Mouse (Mus musculus): ENCODE results near the gene Rhbdd2. TPM values are rescaled to one million over a fixed set of nuclear protein-coding genes. Genes with fewer than 3 reads are reported as not detected.

The Rhbdd2 gene
- polyA plus RNA-seq, 1 experiment from 2014 or later = 111 TPM

DNA sequence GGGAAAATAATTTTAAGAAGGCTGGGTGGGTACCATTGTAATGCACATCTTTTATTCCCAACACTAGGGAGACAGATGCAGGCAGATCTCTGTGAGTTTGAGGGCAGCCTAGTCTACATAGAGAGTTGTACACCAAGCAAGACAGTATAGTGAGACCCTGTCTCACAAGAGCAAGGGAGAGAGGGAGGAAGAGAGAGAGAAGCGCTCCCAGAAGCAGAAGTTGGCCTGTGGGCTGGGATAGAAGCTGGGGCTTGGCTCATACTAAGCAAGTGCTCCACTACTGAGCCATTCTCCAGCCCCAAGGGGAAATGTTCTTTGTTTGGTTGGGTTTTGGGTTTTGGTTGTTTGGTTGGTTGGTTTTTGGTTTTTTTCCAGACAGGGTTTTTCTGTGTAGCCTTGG lies 8.6 kb downstream of the Rhbdd2 start:
- ATAC-seq (ENCODE audit: low read depth) = no peak
- Histone ChIP-seq H3K27ac (ENCODE audit: low read depth, low read length) (no peak overlapping the region), H3K4me2 (ENCODE audit: low read depth, low read length) (no peak overlapping the region), H3K9ac (replicated peaks; ENCODE audit: low read depth, low read length) (no peak overlapping the region), H3K4me1 (ENCODE audit: control insufficient read depth, insufficient read depth, low read length) (no peaks in the 10 kb centered on the region), H3K4me3 (ENCODE audit: low read depth, low read length) (no peak overlapping the region), H3K36me3 (ENCODE audit: control insufficient read depth, insufficient read depth, low read length) (peaks cover 34% of the 10 kb centered on the region), H3K9me3 (ENCODE audit: control insufficient read depth, low read length) (no peaks in the 10 kb centered on the region), H3K27me3 (ENCODE audit: control insufficient read depth, insufficient read depth, low read length) (no peaks in the 10 kb centered on the region)
- WGBS = 92% methylated on average over 1 of the region's 1 CpGs

DNA sequence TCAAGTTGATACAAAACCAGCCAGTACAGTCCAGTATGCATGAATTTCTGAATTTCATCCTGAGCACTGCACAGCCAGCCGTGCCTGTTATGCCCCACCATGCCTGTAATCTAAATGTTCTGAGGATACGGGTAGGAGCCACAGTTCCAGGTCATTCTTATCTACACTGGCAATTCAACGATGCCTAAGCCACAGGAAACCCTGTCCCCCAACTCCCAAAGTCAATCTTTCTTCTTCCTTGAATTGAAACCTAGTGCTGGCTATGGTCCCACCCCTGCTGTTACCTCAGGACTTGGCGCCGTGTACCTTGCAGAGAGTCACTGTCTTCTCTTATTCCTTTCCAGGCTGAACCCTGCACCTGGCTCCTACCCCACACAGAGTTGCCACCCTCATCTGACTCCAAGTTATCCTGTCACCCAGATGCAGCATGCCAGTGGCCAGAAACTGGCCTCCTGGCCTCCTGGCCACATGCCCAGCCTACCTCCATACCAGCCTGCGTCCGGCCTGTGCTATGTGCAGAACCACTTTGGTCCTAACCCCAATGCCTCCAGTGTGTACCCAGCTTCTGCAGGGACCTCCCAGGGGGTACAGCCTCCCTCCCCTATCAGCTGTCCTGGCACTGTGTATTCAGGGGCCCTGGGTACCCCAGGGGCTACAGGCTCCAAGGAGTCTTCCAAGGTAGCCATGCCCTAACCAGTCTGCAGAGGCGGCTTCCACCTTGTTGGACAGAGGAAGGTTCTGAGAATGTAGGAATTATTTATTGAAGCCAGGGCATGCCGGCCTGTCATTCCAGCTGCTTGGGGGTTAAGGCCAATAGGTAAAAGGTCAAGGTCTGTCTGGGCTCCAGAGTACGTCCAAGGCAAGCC lies 10.5 kb downstream of the Rhbdd2 start:
- Histone ChIP-seq H3K4me2 (ENCODE audit: low read depth, low read length) (no peak overlapping the region), H3K4me3 (ENCODE audit: low read depth, low read length) (no peak overlapping the region), H3K36me3 (ENCODE audit: control insufficient read depth, insufficient read depth, low read length) (peaks cover 19% of the 10 kb centered on the region), H3K9ac (replicated peaks; ENCODE audit: low read depth, low read length) (no peak overlapping the region), H3K4me1 (ENCODE audit: control insufficient read depth, insufficient read depth, low read length) (no peaks in the 10 kb centered on the region), H3K27me3 (ENCODE audit: control insufficient read depth, insufficient read depth, low read length) (no peaks in the 10 kb centered on the region), H3K27ac (ENCODE audit: low read depth, low read length) (no peak overlapping the region), H3K9me3 (ENCODE audit: control insufficient read depth, low read length) (no peaks in the 10 kb centered on the region)
- WGBS = 82% methylated on average over 10 of the region's 10 CpGs
- ATAC-seq (ENCODE audit: low read depth) = no peak

DNA sequence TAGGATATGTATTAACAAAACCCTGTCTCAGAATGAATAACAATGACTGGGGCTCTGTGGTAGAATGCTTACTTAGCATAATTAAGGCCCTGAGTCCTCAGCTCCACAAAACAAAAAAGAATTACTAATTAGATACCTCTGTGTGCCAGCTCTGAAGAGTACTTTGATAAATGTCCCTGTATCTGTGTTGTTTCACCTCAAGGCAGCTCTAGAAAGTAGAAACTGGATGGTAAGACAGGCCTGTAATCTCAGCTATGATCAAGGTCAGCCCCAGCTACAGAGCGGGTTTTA lies 11.1 kb downstream of the Rhbdd2 start:
- Histone ChIP-seq H3K9ac (replicated peaks; ENCODE audit: low read depth, low read length) (no peak overlapping the region), H3K36me3 (ENCODE audit: control insufficient read depth, insufficient read depth, low read length) (peaks cover 16% of the 10 kb centered on the region), H3K4me1 (ENCODE audit: control insufficient read depth, insufficient read depth, low read length) (no peaks in the 10 kb centered on the region), H3K27me3 (ENCODE audit: control insufficient read depth, insufficient read depth, low read length) (no peaks in the 10 kb centered on the region), H3K27ac (ENCODE audit: low read depth, low read length) (no peak overlapping the region), H3K9me3 (ENCODE audit: control insufficient read depth, low read length) (no peaks in the 10 kb centered on the region), H3K4me3 (ENCODE audit: low read depth, low read length) (no peak overlapping the region), H3K4me2 (ENCODE audit: low read depth, low read length) (no peak overlapping the region)
- ATAC-seq (ENCODE audit: low read depth) = no peak
- 90% methylated on average over 1 of the region's 1 CpGs for WGBS

DNA sequence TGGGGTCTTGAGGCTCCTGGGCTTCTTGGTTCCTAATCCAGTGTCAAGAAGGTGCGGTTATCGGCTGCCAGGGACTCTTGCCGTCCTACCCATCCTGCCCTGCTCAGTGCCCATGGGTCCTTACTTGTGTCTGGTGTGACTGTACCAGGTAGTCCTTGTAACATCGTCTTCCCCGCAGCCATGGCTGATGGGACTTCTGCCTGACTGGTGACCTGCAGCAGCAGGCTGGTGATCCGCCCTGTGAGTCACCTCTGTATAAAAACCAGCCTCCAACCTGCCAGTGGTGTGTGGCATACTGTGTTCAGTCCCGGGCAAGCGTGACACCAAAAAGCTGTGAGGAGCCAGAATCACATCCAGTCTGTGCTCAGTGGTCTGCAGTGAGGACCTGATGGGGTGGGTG lies 11.5 kb downstream of the Rhbdd2 start:
- WGBS = 91% methylated on average over 8 of the region's 8 CpGs
- H3K36me3 ChIP-seq (ENCODE audit: control insufficient read depth, insufficient read depth, low read length) = peaks cover 12% of the 10 kb centered on the region
- no peaks in the 10 kb centered on the region for H3K27me3 ChIP-seq (ENCODE audit: control insufficient read depth, insufficient read depth, low read length)
- H3K9ac ChIP-seq (replicated peaks; ENCODE audit: low read depth, low read length) = no peak overlapping the region
- H3K4me2 ChIP-seq (ENCODE audit: low read depth, low read length) = no peak overlapping the region
- no peak overlapping the region for H3K27ac ChIP-seq (ENCODE audit: low read depth, low read length)
- no peak overlapping the region for H3K4me3 ChIP-seq (ENCODE audit: low read depth, low read length)
- no peaks in the 10 kb centered on the region for H3K9me3 ChIP-seq (ENCODE audit: control insufficient read depth, low read length)
- H3K4me1 ChIP-seq (ENCODE audit: control insufficient read depth, insufficient read depth, low read length) = no peaks in the 10 kb centered on the region
- ATAC-seq (ENCODE audit: low read depth) = no peak

DNA sequence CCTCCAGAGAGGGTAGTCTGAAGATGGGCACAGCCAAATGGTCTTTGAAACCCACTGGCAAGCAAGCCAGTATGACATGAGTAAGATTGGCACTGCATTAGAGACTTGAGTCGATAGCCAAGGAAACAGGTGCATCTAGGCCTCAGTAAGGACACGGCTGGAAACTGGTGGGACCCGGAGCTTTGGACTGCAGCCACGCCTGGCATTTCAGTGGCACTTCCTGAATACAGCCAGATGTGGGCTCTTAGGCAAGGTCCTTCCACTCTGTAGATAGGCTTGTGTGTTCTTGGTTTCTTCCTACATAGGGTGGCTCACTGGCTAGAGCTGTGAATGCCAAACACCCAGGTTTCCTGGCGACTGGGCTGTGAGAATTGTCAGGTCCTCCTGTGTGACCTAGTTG lies 12.9 kb downstream of the Rhbdd2 start:
- Histone ChIP-seq H3K4me1 (ENCODE audit: control insufficient read depth, insufficient read depth, low read length) (no peaks in the 10 kb centered on the region), H3K36me3 (ENCODE audit: control insufficient read depth, insufficient read depth, low read length) (peaks cover 9% of the 10 kb centered on the region), H3K4me3 (ENCODE audit: low read depth, low read length) (no peak overlapping the region), H3K9ac (replicated peaks; ENCODE audit: low read depth, low read length) (no peak overlapping the region), H3K9me3 (ENCODE audit: control insufficient read depth, low read length) (no peaks in the 10 kb centered on the region), H3K4me2 (ENCODE audit: low read depth, low read length) (no peak overlapping the region), H3K27me3 (ENCODE audit: control insufficient read depth, insufficient read depth, low read length) (no peaks in the 10 kb centered on the region), H3K27ac (ENCODE audit: low read depth, low read length) (no peak overlapping the region)
- no peak for ATAC-seq (ENCODE audit: low read depth)
- 90% methylated on average over 5 of the region's 5 CpGs for WGBS

DNA sequence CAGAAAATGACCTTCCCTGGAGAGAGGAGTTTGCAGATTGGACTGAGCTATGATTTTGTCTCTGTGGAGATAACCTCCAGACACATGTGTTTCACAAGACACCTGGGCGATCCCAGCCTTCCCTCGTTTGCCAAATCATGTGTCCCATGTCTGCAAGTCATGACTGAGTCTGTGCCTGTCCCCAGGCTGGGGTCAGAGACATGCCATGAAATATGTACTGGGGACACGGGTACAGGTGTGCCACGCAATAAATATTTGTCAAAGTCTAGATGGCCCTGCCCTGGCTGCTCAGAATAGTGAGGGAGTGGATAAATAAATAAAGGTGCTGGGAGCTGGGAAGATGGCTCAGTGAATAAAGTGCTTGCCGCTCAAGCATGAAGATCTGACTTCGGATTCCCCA lies 13.6 kb downstream of the Rhbdd2 start:
- H3K36me3 ChIP-seq (ENCODE audit: control insufficient read depth, insufficient read depth, low read length) = peaks cover 7% of the 10 kb centered on the region; the same call in 1 of the 2 replicates

DNA sequence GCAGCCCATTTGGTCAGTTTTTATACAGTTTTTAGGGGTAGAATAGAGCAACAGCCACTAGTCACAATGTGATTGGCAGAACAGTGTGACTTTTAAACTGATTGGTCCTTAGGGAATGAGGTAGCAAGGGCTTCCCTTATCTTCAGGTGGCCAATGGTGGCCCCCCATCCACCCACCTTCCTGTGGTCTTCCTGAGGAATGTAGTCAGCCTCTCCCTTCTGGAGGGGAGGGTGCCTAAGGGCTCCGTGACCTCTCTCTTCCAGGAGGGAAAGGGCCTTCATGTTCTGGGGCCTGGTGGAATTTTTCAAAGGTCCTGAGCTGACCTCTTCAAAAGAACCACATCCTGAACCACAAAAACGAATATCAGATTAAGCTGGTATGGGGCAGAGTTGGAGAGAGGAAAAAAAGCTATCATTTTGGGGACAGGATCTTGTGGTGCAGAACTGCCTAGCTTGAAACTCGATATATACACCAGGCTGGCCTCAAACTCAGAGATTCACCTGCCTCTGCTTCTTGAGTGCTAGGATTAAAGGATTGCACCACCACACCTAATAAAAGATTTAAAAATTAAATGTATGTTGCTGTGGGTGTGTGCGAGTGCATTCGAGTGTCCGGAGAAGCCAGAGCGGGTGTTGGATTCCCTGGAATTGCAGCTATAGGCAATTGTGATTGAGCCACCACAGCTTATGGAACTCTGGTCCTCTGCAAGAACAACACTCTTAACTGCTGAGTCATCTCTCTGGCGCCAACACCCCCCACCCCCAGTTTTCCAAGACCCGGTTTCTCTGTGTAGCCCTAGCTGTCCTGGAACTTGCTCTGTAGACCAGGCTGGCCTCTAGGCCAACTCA lies 16.3 kb downstream of the Rhbdd2 start:
- H3K9me3 ChIP-seq (ENCODE audit: control insufficient read depth, low read length) = no peaks in the 10 kb centered on the region
- H3K9ac ChIP-seq (replicated peaks; ENCODE audit: low read depth, low read length) = no peak overlapping the region
- peaks cover 3% of the 10 kb centered on the region; the same call in 1 of the 2 replicates for H3K36me3 ChIP-seq (ENCODE audit: control insufficient read depth, insufficient read depth, low read length)
- no peak for ATAC-seq (ENCODE audit: low read depth)
- no peak overlapping the region for H3K27ac ChIP-seq (ENCODE audit: low read depth, low read length)
- 81% methylated on average over 9 of the region's 9 CpGs for WGBS
- no peaks in the 10 kb centered on the region for H3K4me1 ChIP-seq (ENCODE audit: control insufficient read depth, insufficient read depth, low read length)
- H3K4me2 ChIP-seq (ENCODE audit: low read depth, low read length) = no peak overlapping the region
- no peak overlapping the region for H3K4me3 ChIP-seq (ENCODE audit: low read depth, low read length)
- H3K27me3 ChIP-seq (ENCODE audit: control insufficient read depth, insufficient read depth, low read length) = no peaks in the 10 kb centered on the region

More for the DNA sequence above, 13.6 kb downstream of the Rhbdd2 start:
- Histone ChIP-seq H3K27me3 (ENCODE audit: control insufficient read depth, insufficient read depth, low read length) (no peaks in the 10 kb centered on the region), H3K4me2 (ENCODE audit: low read depth, low read length) (no peak overlapping the region), H3K27ac (ENCODE audit: low read depth, low read length) (no peak overlapping the region), H3K4me1 (ENCODE audit: control insufficient read depth, insufficient read depth, low read length) (no peaks in the 10 kb centered on the region), H3K9me3 (ENCODE audit: control insufficient read depth, low read length) (no peaks in the 10 kb centered on the region), H3K9ac (replicated peaks; ENCODE audit: low read depth, low read length) (no peak overlapping the region), H3K4me3 (ENCODE audit: low read depth, low read length) (no peak overlapping the region)
- no peak for ATAC-seq (ENCODE audit: low read depth)
- 82% methylated on average over 6 of the region's 6 CpGs for WGBS

DNA sequence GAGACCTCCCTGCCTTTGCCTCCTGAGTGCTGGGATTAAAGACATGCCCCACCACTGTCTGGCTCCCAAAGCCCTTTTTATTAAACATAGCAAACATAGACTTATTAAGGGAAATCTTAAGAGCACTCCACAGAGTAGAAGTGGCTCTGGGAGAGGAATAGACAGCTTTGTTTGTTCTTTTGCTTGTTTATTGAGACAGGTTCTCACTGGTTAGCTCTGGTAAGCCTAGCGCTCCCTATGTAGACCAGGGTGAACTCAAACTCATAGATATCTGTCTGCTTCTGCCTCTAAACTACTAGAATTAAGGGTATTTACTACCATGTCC lies 16.9 kb downstream of the Rhbdd2 start:
- H3K27ac ChIP-seq (ENCODE audit: low read depth, low read length) = no peak overlapping the region
- no peak overlapping the region for H3K9ac ChIP-seq (replicated peaks; ENCODE audit: low read depth, low read length)
- WGBS = 93% methylated on average over 1 of the region's 1 CpGs
- ATAC-seq (ENCODE audit: low read depth) = no peak
- H3K9me3 ChIP-seq (ENCODE audit: control insufficient read depth, low read length) = no peaks in the 10 kb centered on the region
- no peak overlapping the region for H3K4me2 ChIP-seq (ENCODE audit: low read depth, low read length)
- no peaks in the 10 kb centered on the region for H3K4me1 ChIP-seq (ENCODE audit: control insufficient read depth, insufficient read depth, low read length)
- H3K36me3 ChIP-seq (ENCODE audit: control insufficient read depth, insufficient read depth, low read length) = no peaks in the 10 kb centered on the region
- no peak overlapping the region for H3K4me3 ChIP-seq (ENCODE audit: low read depth, low read length)
- H3K27me3 ChIP-seq (ENCODE audit: control insufficient read depth, insufficient read depth, low read length) = no peaks in the 10 kb centered on the region

DNA sequence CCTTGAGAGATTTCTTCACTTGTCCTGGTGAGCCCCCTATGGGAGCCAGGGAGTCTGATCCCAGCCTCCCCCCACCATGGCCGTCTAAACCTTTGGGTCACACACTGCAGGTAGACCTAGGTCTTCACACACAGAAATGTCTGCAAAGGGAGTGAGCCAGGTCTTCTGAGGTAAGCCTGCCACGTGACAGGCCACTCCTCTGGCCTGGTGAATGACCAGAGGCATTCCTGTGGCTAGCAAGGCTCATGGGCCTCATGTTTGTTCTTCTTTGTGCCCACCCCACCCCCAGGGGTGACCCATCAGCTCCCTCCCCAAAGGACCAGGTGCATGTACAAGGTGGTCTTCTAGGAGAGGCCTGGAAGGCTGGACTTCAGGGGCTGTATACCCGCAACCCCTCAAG lies 19.1 kb downstream of the Rhbdd2 start:
- Histone ChIP-seq H3K9me3 (ENCODE audit: control insufficient read depth, low read length) (no peaks in the 10 kb centered on the region), H3K9ac (replicated peaks; ENCODE audit: low read depth, low read length) (no peak overlapping the region), H3K4me2 (ENCODE audit: low read depth, low read length) (no peak overlapping the region), H3K27ac (ENCODE audit: low read depth, low read length) (no peak overlapping the region), H3K27me3 (ENCODE audit: control insufficient read depth, insufficient read depth, low read length) (no peaks in the 10 kb centered on the region), H3K4me3 (ENCODE audit: low read depth, low read length) (no peak overlapping the region), H3K4me1 (ENCODE audit: control insufficient read depth, insufficient read depth, low read length) (no peaks in the 10 kb centered on the region), H3K36me3 (ENCODE audit: control insufficient read depth, insufficient read depth, low read length) (no peaks in the 10 kb centered on the region)
- ATAC-seq (ENCODE audit: low read depth) = no peak
- 74% methylated on average over 3 of the region's 3 CpGs for WGBS
